Mouse (Mus musculus): Measurements from ENCODE around the gene Depdc7. TPM values are rescaled to one million over a fixed set of nuclear protein-coding genes. Genes with fewer than 3 reads are reported as not detected.

Depdc7 gene
- polyA plus RNA-seq, 1 experiment from 2014 or later: 22.8 TPM

- H3K27ac ChIP-seq: no peak overlapping the region; the same call in 1 of the 2 replicates
- H3K9me3 ChIP-seq (replicated peaks): no peaks in the 10 kb centered on the region
- H3K36me3 ChIP-seq: no peaks in the 10 kb centered on the region
- H3K4me3 ChIP-seq (replicated peaks): peak overlapping the region; percentile 76; the same call in 1 of the 2 replicates
- H3K27me3 ChIP-seq: no peaks in the 10 kb centered on the region
- WGBS: 38% methylated on average over 7 of the region's 7 CpGs
- peak overlapping the region; percentile 89 for H3K4me2 ChIP-seq
- ATAC-seq (replicated peaks; ENCODE audit: low FRiP score): no peak
- peaks cover 49% of the 10 kb centered on the region for H3K4me1 ChIP-seq
- H3K9ac ChIP-seq: no peak overlapping the region
Observed at GRCm38 (mm10) chr2:104740248-104740949, 2.3 kb downstream of the Depdc7 start.

DNA sequence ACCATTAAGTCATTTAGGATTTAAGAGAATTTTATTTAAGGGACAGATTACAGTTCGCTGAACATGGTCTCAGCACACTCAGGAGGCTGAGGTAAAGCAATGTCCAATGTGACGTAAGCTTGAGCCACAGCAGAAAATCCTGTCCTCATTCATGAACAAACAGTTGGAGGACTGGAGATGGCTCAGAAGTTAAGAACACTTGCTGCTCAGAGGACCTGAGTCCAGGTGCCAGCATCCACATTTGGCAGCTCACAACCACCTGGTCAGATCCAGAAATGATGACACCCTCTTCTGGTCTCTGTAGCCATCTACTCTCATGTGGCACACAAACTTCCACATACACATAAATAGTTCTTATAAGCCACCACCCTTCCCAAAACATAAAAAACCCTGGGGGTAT is 3.0 kb downstream of the Depdc7 start:
- Histone ChIP-seq H3K4me2 (no peak overlapping the region), H3K27me3 (no peaks in the 10 kb centered on the region), H3K9me3 (replicated peaks) (no peaks in the 10 kb centered on the region), H3K4me3 (replicated peaks) (no peak overlapping the region), H3K9ac (no peak overlapping the region), H3K4me1 (peaks cover 50% of the 10 kb centered on the region), H3K27ac (no peak overlapping the region), H3K36me3 (no peaks in the 10 kb centered on the region)
- WGBS: 88% methylated on average over 2 of the region's 2 CpGs
- ATAC-seq (replicated peaks; ENCODE audit: low FRiP score): no peak

GRCm38 (mm10) chr2:104736241-104736640 is 6.4 kb downstream of the Depdc7 start:
- H3K9ac ChIP-seq: no peak overlapping the region
- H3K9me3 ChIP-seq (replicated peaks): no peaks in the 10 kb centered on the region
- H3K27ac ChIP-seq: 0 out of 2 replicates have a peak overlapping the region, but pooled peaks have one; percentile 45
- no peak for ATAC-seq (replicated peaks; ENCODE audit: low FRiP score)
- H3K36me3 ChIP-seq: no peaks in the 10 kb centered on the region
- 61% methylated on average over 7 of the region's 7 CpGs for WGBS
- no peaks in the 10 kb centered on the region for H3K27me3 ChIP-seq
- no peak overlapping the region for H3K4me2 ChIP-seq
- H3K4me1 ChIP-seq: peaks cover 39% of the 10 kb centered on the region
- H3K4me3 ChIP-seq (replicated peaks): no peak overlapping the region

DNA sequence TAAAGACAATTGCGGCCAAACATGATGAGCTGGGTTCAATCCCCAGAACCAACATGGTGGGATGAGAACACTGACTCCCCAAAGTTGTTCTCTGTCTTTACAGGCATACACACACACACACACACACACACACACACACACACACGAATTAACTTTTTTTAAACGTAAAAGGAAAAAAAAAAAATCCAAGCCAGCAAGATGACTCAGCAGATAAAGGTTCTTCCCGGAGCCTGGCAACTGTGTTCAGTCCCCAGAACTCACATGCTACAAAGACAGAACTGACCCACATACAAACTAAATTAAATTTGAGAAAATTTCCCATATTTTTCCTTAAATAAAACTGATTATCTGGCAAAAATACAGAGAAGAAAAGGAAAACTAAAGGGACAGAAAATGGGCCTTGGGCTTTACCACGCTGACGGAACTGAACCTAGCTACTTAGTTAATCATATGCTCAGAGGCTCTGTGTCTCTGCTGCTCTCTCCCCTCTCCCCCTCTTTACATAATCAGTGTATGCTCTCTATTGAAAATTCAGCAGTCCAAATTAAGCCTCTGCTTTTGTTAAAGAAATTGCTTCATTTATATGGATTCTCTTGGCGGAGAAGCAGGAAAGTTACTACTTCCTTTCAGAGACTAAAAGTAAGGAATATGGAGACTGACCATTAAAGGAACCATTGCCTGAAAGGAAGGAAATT is 10.0 kb downstream of the Depdc7 start:
- Histone ChIP-seq H3K27me3 (no peaks in the 10 kb centered on the region), H3K9ac (no peak overlapping the region), H3K4me3 (replicated peaks) (no peak overlapping the region), H3K9me3 (replicated peaks) (no peaks in the 10 kb centered on the region), H3K4me2 (no peak overlapping the region), H3K27ac (no peak overlapping the region), H3K4me1 (peaks cover 22% of the 10 kb centered on the region), H3K36me3 (no peaks in the 10 kb centered on the region)
- 63% methylated on average over 7 of the region's 7 CpGs for WGBS
- no peak for ATAC-seq (replicated peaks; ENCODE audit: low FRiP score)

GRCm38 (mm10) chr2:104732033-104732444 is 10.6 kb downstream of the Depdc7 start:
- WGBS: 64% methylated on average over 9 of the region's 9 CpGs
- no peaks in the 10 kb centered on the region for H3K9me3 ChIP-seq (replicated peaks)
- 0 out of 2 replicates have a peak overlapping the region, but pooled peaks have one; percentile 15 for H3K4me2 ChIP-seq
- H3K27ac ChIP-seq: peak overlapping the region; percentile 58; the same call in 1 of the 2 replicates
- H3K27me3 ChIP-seq: no peaks in the 10 kb centered on the region
- H3K4me3 ChIP-seq (replicated peaks): no peak overlapping the region
- peaks cover 1% of the 10 kb centered on the region; the same call in 1 of the 2 replicates for H3K36me3 ChIP-seq
- no peak for ATAC-seq (replicated peaks; ENCODE audit: low FRiP score)
- H3K4me1 ChIP-seq: peaks cover 22% of the 10 kb centered on the region
- H3K9ac ChIP-seq: no peak overlapping the region

- Histone ChIP-seq H3K27me3 (no peaks in the 10 kb centered on the region), H3K9ac (no peak overlapping the region), H3K4me2 (no peak overlapping the region), H3K36me3 (peaks cover 9% of the 10 kb centered on the region), H3K4me1 (peaks cover 9% of the 10 kb centered on the region; the same call in 1 of the 2 replicates), H3K27ac (no peak overlapping the region), H3K4me3 (replicated peaks) (no peak overlapping the region), H3K9me3 (replicated peaks) (no peaks in the 10 kb centered on the region)
- no peak for ATAC-seq (replicated peaks; ENCODE audit: low FRiP score)
- 58% methylated on average over 1 of the region's 1 CpGs for WGBS
Observed at GRCm38 (mm10) chr2:104727369-104727768, 15.3 kb downstream of the Depdc7 start.

- H3K9ac ChIP-seq: no peak overlapping the region
- no peak for ATAC-seq (replicated peaks; ENCODE audit: low FRiP score)
- no peak overlapping the region for H3K4me2 ChIP-seq
- H3K9me3 ChIP-seq (replicated peaks): no peaks in the 10 kb centered on the region
- WGBS: 43% methylated on average over 3 of the region's 3 CpGs
- peaks cover 8% of the 10 kb centered on the region for H3K36me3 ChIP-seq
- H3K27ac ChIP-seq: no peak overlapping the region
- no peak overlapping the region for H3K4me3 ChIP-seq (replicated peaks)
- H3K27me3 ChIP-seq: no peaks in the 10 kb centered on the region
- H3K4me1 ChIP-seq: no peaks in the 10 kb centered on the region
Observed at GRCm38 (mm10) chr2:104722021-104722420, 20.7 kb downstream of the Depdc7 start.

DNA sequence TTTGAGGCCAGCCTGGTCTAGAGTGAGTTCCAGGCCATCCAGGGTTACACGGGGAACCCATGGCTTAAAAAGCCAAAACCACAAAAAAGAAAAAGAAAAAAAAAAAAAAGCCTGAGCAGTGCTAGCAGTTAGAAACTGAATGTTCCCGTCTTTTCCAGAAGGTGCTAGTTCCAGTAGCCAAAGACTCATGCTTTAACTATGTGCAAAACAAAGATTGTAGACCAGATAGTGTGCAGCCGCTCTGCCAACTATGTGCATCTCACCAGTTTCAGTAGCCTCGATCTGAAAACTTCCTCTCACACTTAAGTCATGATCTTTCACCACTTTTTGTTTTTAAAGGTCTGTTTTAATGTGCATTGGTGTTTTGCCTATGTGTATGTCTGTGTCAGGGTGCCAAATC is 24.9 kb downstream of the Depdc7 start:
- Histone ChIP-seq H3K4me2 (no peak overlapping the region), H3K27ac (no peak overlapping the region), H3K27me3 (peaks cover 10% of the 10 kb centered on the region; the same call in 1 of the 2 replicates), H3K4me1 (peaks cover 7% of the 10 kb centered on the region), H3K9ac (no peak overlapping the region), H3K36me3 (no peaks in the 10 kb centered on the region), H3K4me3 (replicated peaks) (no peak overlapping the region), H3K9me3 (replicated peaks) (no peaks in the 10 kb centered on the region)
- 81% methylated on average over 4 of the region's 4 CpGs for WGBS
- no peak for ATAC-seq (replicated peaks; ENCODE audit: low FRiP score)

DNA sequence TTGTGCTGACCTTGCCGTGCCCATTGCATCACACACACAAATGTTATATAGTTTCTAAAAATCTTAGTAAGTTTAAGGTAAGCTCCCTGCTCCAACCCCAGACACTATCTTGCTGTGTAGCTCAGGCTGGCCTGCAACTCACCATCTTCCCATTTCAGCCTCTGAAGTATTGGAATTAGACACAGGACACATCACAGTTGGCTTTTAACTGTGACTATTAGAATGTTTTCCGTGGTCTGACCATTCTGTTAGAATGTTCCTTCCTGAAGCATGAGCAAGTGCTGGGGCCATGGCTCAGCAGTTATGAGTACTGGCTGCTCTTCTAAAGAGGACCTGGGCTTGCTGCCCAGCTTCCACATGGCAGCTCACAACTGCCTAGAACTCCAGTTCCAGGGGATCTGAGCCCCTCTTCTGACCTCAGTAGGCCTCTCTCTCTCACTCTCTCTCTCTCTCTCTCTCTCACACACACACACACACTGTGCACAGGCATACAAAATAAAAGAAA is 25.4 kb downstream of the Depdc7 start:
- Histone ChIP-seq H3K36me3 (no peaks in the 10 kb centered on the region), H3K27ac (no peak overlapping the region), H3K9me3 (replicated peaks) (no peaks in the 10 kb centered on the region), H3K27me3 (peaks cover 10% of the 10 kb centered on the region; the same call in 1 of the 2 replicates), H3K4me1 (peaks cover 12% of the 10 kb centered on the region), H3K4me3 (replicated peaks) (no peak overlapping the region), H3K9ac (no peak overlapping the region), H3K4me2 (no peak overlapping the region)
- no peak for ATAC-seq (replicated peaks; ENCODE audit: low FRiP score)
- 94% methylated on average over 2 of the region's 2 CpGs for WGBS

GRCm38 (mm10) chr2:104716279-104716678 is 26.4 kb downstream of the Depdc7 start, which contains the start of gene Pin1rt1:
Gene Pin1rt1, minus strand, starts transcription at chr2:104716379.
- no peaks in the 10 kb centered on the region for H3K9me3 ChIP-seq (replicated peaks)
- peaks cover 10% of the 10 kb centered on the region; the same call in 1 of the 2 replicates for H3K27me3 ChIP-seq
- ATAC-seq (replicated peaks; ENCODE audit: low FRiP score): no peak
- H3K4me1 ChIP-seq: peaks cover 14% of the 10 kb centered on the region
- H3K9ac ChIP-seq: no peak within 1 kb of the TSS
- 93% methylated on average over 4 of the region's 4 CpGs for WGBS
- H3K4me2 ChIP-seq: no peak within 1 kb of the TSS
- no peak within 1 kb of the TSS for H3K4me3 ChIP-seq (replicated peaks)
- no peak within 1 kb of the TSS for H3K27ac ChIP-seq
- H3K36me3 ChIP-seq: no peaks in the 10 kb centered on the region

- Histone ChIP-seq H3K9me3 (replicated peaks) (no peaks in the 10 kb centered on the region), H3K36me3 (no peaks in the 10 kb centered on the region), H3K9ac (no peak overlapping the region), H3K4me1 (peaks cover 30% of the 10 kb centered on the region), H3K4me3 (replicated peaks) (no peak overlapping the region), H3K4me2 (no peak overlapping the region; the same call in 1 of the 2 replicates), H3K27ac (no peak overlapping the region), H3K27me3 (peaks cover 10% of the 10 kb centered on the region; the same call in 1 of the 2 replicates)
- WGBS: 31% methylated on average over 15 of the region's 15 CpGs
- ATAC-seq (replicated peaks; ENCODE audit: low FRiP score): 0 out of 2 replicates have a peak, but pooled peaks have one; percentile 13
Observed at GRCm38 (mm10) chr2:104714254-104714691, 28.4 kb downstream of the Depdc7 start.

DNA sequence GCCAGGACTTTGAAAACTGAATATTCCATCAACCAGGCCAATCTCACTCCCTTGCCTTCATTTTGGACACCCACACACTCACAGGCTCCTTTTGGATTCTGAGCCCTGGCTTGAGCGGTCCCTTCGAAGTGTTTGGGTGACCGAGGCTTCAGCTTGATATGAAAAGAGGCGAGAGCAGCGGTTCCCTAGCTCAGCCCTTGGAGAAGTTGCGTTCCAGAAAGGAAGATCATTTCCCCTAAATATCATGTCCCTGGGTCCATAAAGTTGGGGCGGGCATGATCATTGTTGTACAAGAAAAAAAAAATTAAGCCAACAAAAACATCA is 30.2 kb downstream of the Depdc7 start:
- peaks cover 10% of the 10 kb centered on the region; the same call in 1 of the 2 replicates for H3K27me3 ChIP-seq
- peak; percentile 35; the same call in 1 of the 2 replicates for ATAC-seq (replicated peaks; ENCODE audit: low FRiP score)
- 4% methylated on average over 7 of the region's 7 CpGs for WGBS

More for the DNA sequence above, 30.2 kb downstream of the Depdc7 start:
- Histone ChIP-seq H3K9me3 (replicated peaks) (no peaks in the 10 kb centered on the region), H3K4me1 (peaks cover 30% of the 10 kb centered on the region), H3K9ac (peak overlapping the region; percentile 76), H3K27ac (peak overlapping the region; percentile 87), H3K36me3 (no peaks in the 10 kb centered on the region), H3K4me3 (replicated peaks) (peak overlapping the region; percentile 87), H3K4me2 (peak overlapping the region; percentile 76)
